Mouse (Mus musculus): ENCODE data around the gene Mrps24. TPM values are rescaled to one million over a fixed set of nuclear protein-coding genes. Genes with fewer than 3 reads are reported as not detected.

Gene Mrps24
- 100 to 1,000 TPM in 3 of 4 experiments, 10 to 100 TPM in 1; 98.9 to 119 (median 108) TPM for total RNA-seq (2022)

- DNase-seq (ENCODE audit: low spot score in 2 of 2) = no peak
Measured at GRCm38 (mm10) chr11:5715630-5716105, at the start of gene Mrps24. Mrps24 (minus strand) TSS chr11:5715680.

GRCm38 (mm10) chr11:5762633-5762982 is 47.1 kb upstream of the Mrps24 start:
- DNase-seq (ENCODE audit: low spot score in 2 of 2) = no peak

GRCm38 (mm10) chr11:5761820-5762632 is 46.5 kb upstream of the Mrps24 start, which contains the start of gene Urgcp:
Urgcp (minus strand) TSS chr11:5762376.
- peak; percentile 88 to 89 for DNase-seq (ENCODE audit: low spot score in 2 of 2)

- DNase-seq (ENCODE audit: low spot score in 2 of 2) = no peak
Measured at GRCm38 (mm10) chr11:5753755-5754154, 38.3 kb upstream of the Mrps24 start.

- no peak for DNase-seq (ENCODE audit: low spot score in 2 of 2)
Measured at GRCm38 (mm10) chr11:5744951-5745350, 29.5 kb upstream of the Mrps24 start.

GRCm38 (mm10) chr11:5742106-5742505 is 26.6 kb upstream of the Mrps24 start:
- DNase-seq (ENCODE audit: low spot score in 2 of 2) = no peak

- peak; percentile 63 to 80 for DNase-seq (ENCODE audit: low spot score in 2 of 2)
Measured at GRCm38 (mm10) chr11:5740965-5741627, 25.6 kb upstream of the Mrps24 start.

GRCm38 (mm10) chr11:5740599-5740964 is 25.1 kb upstream of the Mrps24 start:
- no peak for DNase-seq (ENCODE audit: low spot score in 2 of 2)

- DNase-seq (ENCODE audit: low spot score in 2 of 2) = no peak
Measured at GRCm38 (mm10) chr11:5739846-5740245, 24.4 kb upstream of the Mrps24 start.

- no peak for DNase-seq (ENCODE audit: low spot score in 2 of 2)
Measured at GRCm38 (mm10) chr11:5738888-5739632, 23.6 kb upstream of the Mrps24 start.

- DNase-seq (ENCODE audit: low spot score in 2 of 2) = no peak
Measured at GRCm38 (mm10) chr11:5737137-5737536, 21.7 kb upstream of the Mrps24 start.

GRCm38 (mm10) chr11:5734323-5734722 is 18.8 kb upstream of the Mrps24 start:
- DNase-seq (ENCODE audit: low spot score in 2 of 2) = no peak

- no peak for DNase-seq (ENCODE audit: low spot score in 2 of 2)
Measured at GRCm38 (mm10) chr11:5732401-5732800, 16.9 kb upstream of the Mrps24 start.

GRCm38 (mm10) chr11:5729582-5729981 is 14.1 kb upstream of the Mrps24 start:
- DNase-seq (ENCODE audit: low spot score in 2 of 2) = no peak

- no peak for DNase-seq (ENCODE audit: low spot score in 2 of 2)
Measured at GRCm38 (mm10) chr11:5718611-5719354, 3.3 kb upstream of the Mrps24 start.

- no peak for DNase-seq (ENCODE audit: low spot score in 2 of 2)
Measured at GRCm38 (mm10) chr11:5716938-5717705, 1.6 kb upstream of the Mrps24 start.

GRCm38 (mm10) chr11:5716246-5716645 is 766 bp upstream of the Mrps24 start:
- no peak for DNase-seq (ENCODE audit: low spot score in 2 of 2)

- DNase-seq (ENCODE audit: low spot score in 2 of 2) = no peak
Measured at GRCm38 (mm10) chr11:5715179-5715578, 301 bp downstream of the Mrps24 start.

GRCm38 (mm10) chr11:5707530-5708353 is 7.7 kb downstream of the Mrps24 start:
- DNase-seq (ENCODE audit: low spot score in 2 of 2) = peak; percentile 72 to 85
